Mouse (Mus musculus): ENCODE measurements around the gene Smim11.

Gene Smim11

GRCm38 (mm10) chr16:92319353-92320109 is 18.4 kb downstream of the Smim11 start:
- in situ Hi-C loops (cut with MseI, MboI): no loop called here

GRCm38 (mm10) chr16:92320361-92320760 is 19.3 kb downstream of the Smim11 start:
- in situ Hi-C loops (cut with MseI, MboI): no loop called here

GRCm38 (mm10) chr16:92321341-92321740 is 20.3 kb downstream of the Smim11 start, which contains the start of gene Fam243:
Gene Fam243, minus strand, starts transcription at chr16:92321441.
- in situ Hi-C loops (cut with MseI, MboI): no loop called here

- in situ Hi-C loops (cut with MseI, MboI): no loop called here
Measured at GRCm38 (mm10) chr16:92324309-92325061, 23.4 kb downstream of the Smim11 start.

- in situ Hi-C loops (cut with MseI, MboI): no loop called here
Measured at GRCm38 (mm10) chr16:92325062-92325406, 23.9 kb downstream of the Smim11 start.

- in situ Hi-C loops (cut with MseI, MboI): no loop called here
Measured at GRCm38 (mm10) chr16:92327911-92328310, 26.8 kb downstream of the Smim11 start.

GRCm38 (mm10) chr16:92330966-92331365 is 29.9 kb downstream of the Smim11 start:
- in situ Hi-C loops (cut with MseI, MboI): no loop called here

- in situ Hi-C loops (cut with MseI, MboI): no loop called here
Measured at GRCm38 (mm10) chr16:92334600-92334999, 33.5 kb downstream of the Smim11 start.

- in situ Hi-C loops (cut with MseI, MboI): no loop called here
Measured at GRCm38 (mm10) chr16:92336280-92336679, 35.2 kb downstream of the Smim11 start.

GRCm38 (mm10) chr16:92340612-92341511 is 39.8 kb downstream of the Smim11 start:
- in situ Hi-C loops (cut with MseI, MboI): no loop called here

- in situ Hi-C loops (cut with MseI, MboI): no loop called here
Measured at GRCm38 (mm10) chr16:92345177-92345576, 44.1 kb downstream of the Smim11 start.

- in situ Hi-C loops (cut with MseI, MboI): no loop called here
Measured at GRCm38 (mm10) chr16:92346297-92346916, 45.3 kb downstream of the Smim11 start.

GRCm38 (mm10) chr16:92348941-92349340 is 47.9 kb downstream of the Smim11 start:
- in situ Hi-C loops (cut with MseI, MboI): no loop called here

GRCm38 (mm10) chr16:92353295-92353694 is 52.2 kb downstream of the Smim11 start:
- in situ Hi-C loops (cut with MseI, MboI): no loop called here

- in situ Hi-C loops (cut with MseI, MboI): no loop called here
Measured at GRCm38 (mm10) chr16:92353897-92354296, 52.8 kb downstream of the Smim11 start.

- in situ Hi-C loops (cut with MseI, MboI): no loop called here
Measured at GRCm38 (mm10) chr16:92355366-92355765, 54.3 kb downstream of the Smim11 start.

- in situ Hi-C loops (cut with MseI, MboI): no loop called here
Measured at GRCm38 (mm10) chr16:92355982-92356381, 54.9 kb downstream of the Smim11 start.

GRCm38 (mm10) chr16:92357023-92357422 is 55.9 kb downstream of the Smim11 start:
- in situ Hi-C loops (cut with MseI, MboI): no loop called here

GRCm38 (mm10) chr16:92357566-92357965 is 56.5 kb downstream of the Smim11 start:
- in situ Hi-C loops (cut with MseI, MboI): no loop called here

GRCm38 (mm10) chr16:92358734-92359133 is 57.6 kb downstream of the Smim11 start:
- in situ Hi-C loops (cut with MseI, MboI): no loop called here

GRCm38 (mm10) chr16:92359229-92359628 is 58.1 kb downstream of the Smim11 start, which contains the start of gene Kcne1:
Gene Kcne1, minus strand, starts transcription at chr16:92359468.
- in situ Hi-C loops (cut with MseI, MboI): no loop called here
